Mouse (Mus musculus) lung, postnatal 25 days (tissue): ENCODE results near the gene Gins2.

Experiments used
- DNase-seq: peaks from one replicate; pipeline ENCODE4 v3.0.0; 2022; ENCODE audit warnings: low spot score

The Gins2 gene

GRCm38 (mm10) chr8:120588908-120589771 lies at the start of gene Gins2:
Gene Gins2 (minus strand): TSS chr8:120589304.
- peak; percentile 100 for DNase-seq

- peak; percentile 50 for DNase-seq
Observed at GRCm38 (mm10) chr8:120634329-120634839, 45.3 kb upstream of the Gins2 start.

GRCm38 (mm10) chr8:120633665-120634271 lies 44.7 kb upstream of the Gins2 start:
- no peak for DNase-seq

- DNase-seq = no peak
Observed at GRCm38 (mm10) chr8:120632969-120633664, 44.0 kb upstream of the Gins2 start.

GRCm38 (mm10) chr8:120631441-120632375 lies 42.6 kb upstream of the Gins2 start:
- DNase-seq = no peak

GRCm38 (mm10) chr8:120630848-120631247 lies 41.7 kb upstream of the Gins2 start:
- DNase-seq = no peak

- no peak for DNase-seq
Observed at GRCm38 (mm10) chr8:120630031-120630430, 40.9 kb upstream of the Gins2 start.

- no peak for DNase-seq
Observed at GRCm38 (mm10) chr8:120627298-120627697, 38.2 kb upstream of the Gins2 start.

DNA sequence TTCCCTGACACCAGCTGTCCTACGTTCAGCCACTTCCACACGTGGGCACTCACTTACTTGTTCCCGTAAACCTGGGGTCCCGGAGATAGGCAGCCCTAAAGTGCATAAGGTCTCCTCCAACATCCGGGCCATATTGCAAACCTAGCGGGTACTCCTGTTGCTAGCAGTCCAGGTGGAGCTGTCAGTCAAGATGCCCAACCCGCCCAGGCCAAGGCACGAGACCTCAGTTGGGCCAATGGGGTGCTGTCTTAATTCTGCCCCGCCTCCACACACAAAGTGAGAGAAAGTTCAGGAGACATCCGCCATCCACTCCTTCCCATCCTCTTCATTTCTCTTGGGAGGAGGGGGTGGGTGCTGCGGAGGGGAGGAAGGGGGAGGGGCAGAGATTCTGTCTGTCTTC lies 37.4 kb upstream of the Gins2 start:
- no peak for DNase-seq

DNA sequence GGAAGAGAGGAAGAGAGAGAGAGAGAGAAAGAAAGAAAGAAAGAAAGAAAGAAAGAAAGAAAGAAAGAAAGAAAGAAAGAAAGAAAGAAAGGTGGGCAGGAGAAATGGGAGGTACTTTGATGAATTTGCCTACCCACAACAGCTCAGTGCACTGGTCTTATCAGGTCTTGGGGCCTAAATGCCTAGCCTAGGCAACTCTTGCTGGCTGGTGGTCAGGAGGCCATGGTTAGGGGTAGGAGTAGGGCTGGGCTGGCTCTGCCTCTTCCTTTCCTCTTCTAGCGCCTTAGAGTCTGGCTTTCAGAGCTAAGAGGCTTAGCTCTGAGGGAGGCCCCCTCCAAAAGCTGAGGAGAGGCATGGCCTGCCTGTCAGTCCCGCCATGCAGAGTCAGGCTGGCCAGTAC lies 34.5 kb upstream of the Gins2 start:
- no peak for DNase-seq

- no peak for DNase-seq
Observed at GRCm38 (mm10) chr8:120622161-120622560, 33.1 kb upstream of the Gins2 start.

GRCm38 (mm10) chr8:120620441-120620840 lies 31.3 kb upstream of the Gins2 start:
- DNase-seq = no peak

DNA sequence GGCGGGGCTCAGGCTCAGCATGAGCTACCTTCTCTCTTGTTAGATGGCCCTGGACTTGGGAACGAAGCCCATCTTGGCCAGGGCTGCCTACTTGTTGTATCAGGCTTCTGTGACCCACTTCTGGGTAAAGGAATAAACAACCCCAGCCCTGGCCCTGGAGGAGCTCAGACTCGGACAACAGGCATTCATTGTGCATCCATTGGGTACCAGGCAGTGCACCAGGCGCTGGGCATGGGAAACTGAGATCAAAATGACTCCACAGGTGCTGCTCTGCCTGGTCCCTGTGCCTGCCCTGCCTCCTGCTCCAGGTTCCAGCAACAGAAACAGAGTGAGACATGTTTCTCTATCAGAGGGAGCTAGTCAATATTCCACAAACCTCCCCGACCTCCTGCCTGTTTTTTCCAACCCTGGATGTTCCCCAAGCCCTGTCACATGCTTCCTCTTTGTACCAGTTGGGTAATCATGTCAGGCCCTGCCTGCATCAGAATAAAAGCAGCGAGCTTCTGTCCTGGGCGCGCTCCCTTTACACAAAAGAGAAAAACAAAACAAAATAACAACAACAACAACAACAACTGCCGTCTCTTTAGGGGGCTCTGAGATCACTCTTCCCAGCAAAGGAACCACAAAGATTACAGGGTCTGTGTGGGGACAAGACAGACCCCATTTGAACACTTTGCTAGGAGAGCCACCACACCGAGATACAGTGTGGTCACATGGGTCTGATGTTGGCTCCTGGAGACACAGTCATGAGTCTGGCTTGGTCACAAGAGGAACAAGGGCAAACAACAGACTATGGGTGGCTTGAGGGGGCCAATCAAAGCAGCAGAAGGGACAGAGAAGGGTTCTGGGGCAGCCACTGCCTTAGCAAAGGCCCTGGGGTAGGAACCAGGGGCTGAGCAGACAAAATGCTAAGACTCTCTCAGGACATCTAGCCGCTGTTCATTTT lies 30.4 kb upstream of the Gins2 start:
- DNase-seq = peak; percentile 31

- peak; percentile 59 for DNase-seq
Observed at GRCm38 (mm10) chr8:120618110-120618509, 29.0 kb upstream of the Gins2 start.

DNA sequence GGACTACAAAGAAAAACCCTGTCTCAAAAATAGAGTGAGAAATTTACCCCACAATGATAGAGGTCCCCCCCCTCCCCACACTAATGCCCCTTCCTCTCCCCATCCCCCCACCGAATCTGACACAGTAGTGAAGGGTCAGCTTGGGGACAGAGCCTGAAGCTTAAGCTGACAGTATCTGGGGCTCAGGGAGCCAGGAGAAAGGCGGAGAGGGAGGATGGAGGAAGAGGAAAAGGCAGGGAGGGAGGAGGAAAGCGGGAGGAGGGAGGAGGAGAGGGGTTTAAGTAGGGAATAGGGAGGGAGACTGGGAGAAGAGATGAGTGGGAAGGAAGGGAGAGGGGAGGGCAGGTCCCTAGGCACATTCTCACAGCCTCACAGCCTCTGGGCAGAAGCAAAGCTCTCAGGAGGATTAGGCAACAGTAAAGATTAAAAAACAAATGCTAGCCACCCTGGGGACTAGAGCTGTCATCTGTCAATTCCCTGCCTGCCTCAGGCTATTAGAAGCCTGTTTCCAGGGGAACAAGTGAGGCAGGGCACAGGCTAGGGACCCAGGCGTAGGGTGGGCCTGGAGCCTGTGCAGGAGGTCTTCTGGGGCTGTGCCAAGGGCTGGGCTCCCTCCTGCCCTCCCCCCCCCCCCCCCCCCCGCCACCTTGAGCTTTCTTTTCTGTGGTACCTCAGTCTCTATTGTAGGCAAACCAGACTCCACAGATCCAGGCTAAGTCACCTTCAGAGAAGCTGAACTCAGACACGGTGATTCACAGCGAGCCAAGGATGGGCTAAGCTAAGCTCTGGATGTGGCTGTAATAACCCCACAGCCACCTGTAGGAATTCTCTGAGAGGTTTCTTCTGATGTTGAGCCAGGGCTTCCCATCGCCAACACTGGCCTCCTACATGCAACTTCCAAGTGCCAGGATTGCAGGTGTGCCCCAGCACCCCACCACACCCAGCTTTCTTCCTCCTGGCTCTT lies 27.8 kb upstream of the Gins2 start:
- DNase-seq = no peak

DNA sequence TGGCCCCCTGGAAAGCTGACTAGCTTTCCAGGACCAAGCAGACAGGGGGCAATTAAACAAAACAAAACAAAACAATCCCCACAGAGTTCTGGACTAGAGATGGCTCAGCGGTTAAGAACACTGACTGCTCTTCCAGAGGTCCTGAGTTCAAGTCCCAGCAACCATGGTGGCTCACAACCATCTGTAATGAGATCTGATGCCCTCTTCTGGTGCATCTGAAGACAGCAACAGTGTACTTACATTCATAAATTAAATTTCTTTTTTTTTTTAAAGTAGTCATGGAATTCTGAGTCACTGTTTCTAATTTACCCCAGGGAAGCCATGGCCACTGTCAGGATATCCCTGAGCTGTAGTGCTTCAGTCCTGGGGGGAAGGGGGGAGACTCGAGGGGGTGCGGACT lies 25.4 kb upstream of the Gins2 start:
- DNase-seq = no peak

GRCm38 (mm10) chr8:120610824-120611223 lies 21.7 kb upstream of the Gins2 start:
- no peak for DNase-seq

DNA sequence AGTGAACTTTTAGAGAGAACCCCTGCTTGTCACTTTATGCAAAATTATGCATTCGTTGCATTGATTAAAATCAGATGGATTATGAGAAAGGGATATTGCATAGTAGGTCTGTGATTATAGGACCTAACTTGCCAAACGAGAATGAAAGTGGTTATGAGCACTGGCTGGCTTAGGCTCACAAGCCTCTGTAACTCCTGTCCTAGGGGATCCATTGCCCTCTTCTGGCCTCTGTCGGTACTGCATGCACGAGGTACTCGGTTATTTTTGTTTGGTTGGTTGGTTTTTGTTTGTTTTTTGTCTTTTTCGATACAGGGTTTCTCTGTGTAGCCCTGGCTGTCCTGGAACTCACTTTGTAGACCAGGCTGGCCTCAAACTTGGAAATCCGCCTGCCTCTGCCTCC lies 18.8 kb upstream of the Gins2 start:
- DNase-seq = peak; percentile 69

GRCm38 (mm10) chr8:120607460-120607859 lies 18.4 kb upstream of the Gins2 start:
- DNase-seq = no peak
